Mouse (Mus musculus) adrenal gland (tissue): ENCODE measurements around the gene Peak1.

ENCODE experiments used
- intact Hi-C: fragments of 180-260 bp; cut with DNase I; formaldehyde crosslinking; loops from one replicate; pipeline ENCODE4 v1.15.1; 2025

The Peak1 gene

GRCm38 (mm10) chr9:56324576-56325355, 93.1 kb downstream of the Peak1 start:
- intact Hi-C loops, result no loop called here

- intact Hi-C loops, result no loop called here
These were observed 96.6 kb downstream of the Peak1 start for GRCm38 (mm10) chr9:56321291-56321690.

GRCm38 (mm10) chr9:56314326-56314725, 103.5 kb downstream of the Peak1 start:
- intact Hi-C loops, result no loop called here

- intact Hi-C loops, result no loop called here
These were observed 108.8 kb downstream of the Peak1 start for GRCm38 (mm10) chr9:56309079-56309478.

- intact Hi-C loops, result loop anchor here (5.0 kb wide), 1 partner anchor 37 kb away; no protein-coding TSS in a partner anchor
These were observed 113.3 kb downstream of the Peak1 start for GRCm38 (mm10) chr9:56304526-56304925.

- intact Hi-C loops, result loop anchor here (5.0 kb wide), 1 partner anchor 36 kb away; no protein-coding TSS in a partner anchor
These were observed 114.9 kb downstream of the Peak1 start for GRCm38 (mm10) chr9:56302921-56303465.

- intact Hi-C loops, result no loop called here
These were observed 127.8 kb downstream of the Peak1 start for GRCm38 (mm10) chr9:56290019-56290418.

GRCm38 (mm10) chr9:56282481-56282880, 135.4 kb downstream of the Peak1 start:
- intact Hi-C loops, result no loop called here

- intact Hi-C loops, result no loop called here
These were observed 144.3 kb downstream of the Peak1 start for GRCm38 (mm10) chr9:56273576-56273975.

GRCm38 (mm10) chr9:56272247-56272598, 145.6 kb downstream of the Peak1 start:
- intact Hi-C loops, result no loop called here

GRCm38 (mm10) chr9:56271326-56272246, 146.3 kb downstream of the Peak1 start:
- intact Hi-C loops, result no loop called here

- intact Hi-C loops, result loop anchor here (5.0 kb wide), 3 partner anchors 33 to 238 kb away; partner anchors contain the start of genes Hmg20a and Peak1
These were observed 148.8 kb downstream of the Peak1 start for GRCm38 (mm10) chr9:56269101-56269500.

GRCm38 (mm10) chr9:56266200-56266815, 151.6 kb downstream of the Peak1 start:
- intact Hi-C loops, result loop anchor here (5.0 kb wide), 3 partner anchors 36 to 241 kb away; partner anchors contain the start of genes Hmg20a and Peak1

- intact Hi-C loops, result loop anchor here (2.0 to 5.0 kb wide), 4 partner anchors 37 to 287 kb away; partner anchors contain the start of genes Hmg20a and Peak1
These were observed 152.2 kb downstream of the Peak1 start for GRCm38 (mm10) chr9:56265460-56266199.

- intact Hi-C loops, result loop anchor here (2.0 to 5.0 kb wide), 4 partner anchors 37 to 288 kb away; partner anchors contain the start of genes Hmg20a and Peak1
These were observed 152.9 kb downstream of the Peak1 start for GRCm38 (mm10) chr9:56265022-56265360.

- intact Hi-C loops, result loop anchor here (2.0 to 5.0 kb wide), 5 partner anchors 38 to 288 kb away; partner anchors contain the start of genes Hmg20a and Peak1
These were observed 153.4 kb downstream of the Peak1 start for GRCm38 (mm10) chr9:56264308-56265021.

GRCm38 (mm10) chr9:56263055-56263454, 154.8 kb downstream of the Peak1 start:
- intact Hi-C loops, result loop anchor here (5.0 kb wide), 1 partner anchor 51 kb away; no protein-coding TSS in a partner anchor

GRCm38 (mm10) chr9:56260495-56261136, 157.3 kb downstream of the Peak1 start:
- intact Hi-C loops, result loop anchor here (5.0 kb wide), 1 partner anchor 48 kb away; no protein-coding TSS in a partner anchor
